Mouse (Mus musculus): ENCODE results near the gene Usp39. TPM values are rescaled to one million over a fixed set of nuclear protein-coding genes. Genes with fewer than 3 reads are reported as not detected.

Usp39 gene
- polyA plus RNA-seq, 1 experiment from 2014 or later, result 39.0 TPM

DNA sequence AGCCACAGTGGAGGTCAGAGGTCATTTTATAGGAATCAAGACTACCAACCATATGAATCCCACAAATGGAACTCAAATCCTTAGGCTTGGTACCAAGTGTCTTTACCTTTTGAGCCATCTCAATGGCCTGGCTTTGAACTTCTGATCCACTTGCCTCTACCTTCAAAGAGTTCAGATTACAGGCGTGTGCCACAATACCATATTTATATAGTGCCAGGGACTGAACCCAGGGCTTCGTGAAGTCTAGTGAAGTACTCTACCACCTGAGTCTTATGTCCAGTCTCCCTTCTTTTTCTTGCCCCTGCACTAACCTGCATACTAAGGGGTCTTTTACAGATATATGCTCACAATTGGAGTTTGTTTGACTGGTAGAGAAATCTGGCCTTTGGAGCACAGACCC, 41.6 kb upstream of the Usp39 start:
- WGBS, result 96% methylated on average over 2 of the region's 2 CpGs
- H3K9ac ChIP-seq (ENCODE audit: low read depth, low read length), result no peak overlapping the region
- H3K27me3 ChIP-seq (ENCODE audit: control insufficient read depth, insufficient read depth, low read depth, low read length), result peaks cover 15% of the 10 kb centered on the region
- no peak overlapping the region for H3K27ac ChIP-seq (ENCODE audit: low read length)
- 0 out of 2 replicates have a peak, but pooled peaks cover 3% of the 10 kb centered on the region for H3K4me1 ChIP-seq (ENCODE audit: control insufficient read depth, insufficient read depth, low read length)
- no peak overlapping the region for H3K4me3 ChIP-seq (ENCODE audit: low read depth, low read length)
- no peaks in the 10 kb centered on the region for H3K36me3 ChIP-seq (ENCODE audit: control insufficient read depth, insufficient read depth, low read length)
- H3K9me3 ChIP-seq (replicated peaks; ENCODE audit: control insufficient read depth, low read length, poor library complexity, severe bottlenecking), result no peaks in the 10 kb centered on the region
- no peak for ATAC-seq
- H3K4me2 ChIP-seq (ENCODE audit: low read length), result no peak overlapping the region

DNA sequence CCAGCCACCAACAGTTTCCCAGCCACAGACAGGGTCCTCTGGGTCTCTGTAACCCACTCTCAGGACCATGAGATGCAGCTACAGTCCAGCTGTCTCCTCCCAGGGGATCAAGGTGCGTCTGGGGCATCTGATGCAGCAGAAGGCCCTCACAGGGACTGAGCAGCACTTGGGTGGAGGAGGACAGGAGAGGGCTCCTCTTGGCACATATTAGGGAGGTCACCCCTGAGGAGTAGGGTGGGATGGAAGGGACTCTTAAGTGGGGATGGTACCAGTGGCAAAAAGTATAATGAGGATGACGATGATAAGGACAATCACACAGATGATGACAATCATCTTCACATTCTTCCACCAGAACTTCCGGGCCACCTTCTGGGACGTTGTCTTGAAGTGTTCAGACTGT, 40.3 kb upstream of the Usp39 start:
- Histone ChIP-seq H3K36me3 (ENCODE audit: control insufficient read depth, insufficient read depth, low read length) (no peaks in the 10 kb centered on the region), H3K9me3 (replicated peaks; ENCODE audit: control insufficient read depth, low read length, poor library complexity, severe bottlenecking) (no peaks in the 10 kb centered on the region), H3K4me3 (ENCODE audit: low read depth, low read length) (no peak overlapping the region), H3K4me2 (ENCODE audit: low read length) (no peak overlapping the region), H3K9ac (ENCODE audit: low read depth, low read length) (no peak overlapping the region), H3K27ac (ENCODE audit: low read length) (no peak overlapping the region), H3K27me3 (ENCODE audit: control insufficient read depth, insufficient read depth, low read depth, low read length) (peaks cover 11% of the 10 kb centered on the region), H3K4me1 (ENCODE audit: control insufficient read depth, insufficient read depth, low read length) (0 out of 2 replicates have a peak, but pooled peaks cover under 1% of the 10 kb centered on the region)
- 90% methylated on average over 4 of the region's 4 CpGs for WGBS
- no peak for ATAC-seq

DNA sequence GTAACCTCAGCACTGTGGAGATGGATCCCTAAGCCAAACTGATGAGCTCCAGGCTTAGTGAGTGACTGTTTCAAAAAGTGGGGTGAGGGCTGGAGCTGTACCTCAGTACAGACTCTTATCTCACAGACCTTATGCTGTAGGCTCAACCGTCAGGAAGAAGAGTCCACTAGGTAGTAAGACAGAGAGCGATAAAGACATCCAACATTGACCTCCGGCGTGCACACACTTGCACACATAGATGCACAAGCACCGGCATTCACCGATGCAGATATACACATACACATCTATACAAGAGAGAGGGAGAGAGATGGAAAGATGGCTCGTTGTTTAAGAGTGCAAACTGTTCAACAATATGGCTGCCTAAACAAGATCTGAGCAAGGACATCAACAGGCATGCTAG, 39.0 kb upstream of the Usp39 start:
- Histone ChIP-seq H3K4me3 (ENCODE audit: low read depth, low read length) (no peak overlapping the region), H3K27me3 (ENCODE audit: control insufficient read depth, insufficient read depth, low read depth, low read length) (peaks cover 17% of the 10 kb centered on the region), H3K9me3 (replicated peaks; ENCODE audit: control insufficient read depth, low read length, poor library complexity, severe bottlenecking) (no peaks in the 10 kb centered on the region), H3K9ac (ENCODE audit: low read depth, low read length) (no peak overlapping the region), H3K36me3 (ENCODE audit: control insufficient read depth, insufficient read depth, low read length) (no peaks in the 10 kb centered on the region), H3K4me2 (ENCODE audit: low read length) (no peak overlapping the region), H3K4me1 (ENCODE audit: control insufficient read depth, insufficient read depth, low read length) (no peaks in the 10 kb centered on the region), H3K27ac (ENCODE audit: low read length) (no peak overlapping the region)
- ATAC-seq, result no peak
- whole genome bisulfite sequencing, result 92% methylated on average over 7 of the region's 7 CpGs

DNA sequence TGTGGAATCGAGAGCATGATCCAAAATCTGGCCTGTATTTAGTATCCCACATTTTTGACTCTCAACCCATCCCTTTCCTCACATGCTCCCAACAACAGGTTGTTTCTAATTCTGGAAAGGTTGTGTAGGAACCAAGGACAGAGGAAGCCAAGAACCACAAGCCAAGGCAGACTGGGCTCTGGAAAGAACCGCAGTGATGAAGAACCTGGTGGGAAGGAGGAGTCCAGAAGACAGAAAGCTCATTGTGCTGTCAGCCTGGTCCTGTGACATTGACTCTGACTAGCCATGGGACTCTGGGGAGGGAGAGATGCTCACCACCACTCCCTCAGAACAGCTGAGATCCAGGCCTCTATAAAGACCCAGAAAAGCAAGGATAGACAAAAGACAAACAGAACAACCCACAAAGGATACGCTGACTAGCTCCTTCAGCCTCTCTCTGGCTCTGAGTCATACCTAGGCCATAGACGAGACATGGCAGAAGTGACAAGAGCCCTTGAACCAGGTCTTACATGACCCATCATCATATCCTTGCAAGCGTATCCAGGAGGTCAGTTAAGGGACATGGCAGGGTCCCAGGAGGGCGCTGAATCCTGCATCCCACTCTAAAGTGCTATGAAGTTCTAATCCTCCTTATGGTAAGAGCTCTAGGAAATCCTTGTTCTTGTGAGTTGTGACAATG, 38.3 kb upstream of the Usp39 start:
- Histone ChIP-seq H3K9me3 (replicated peaks; ENCODE audit: control insufficient read depth, low read length, poor library complexity, severe bottlenecking) (no peaks in the 10 kb centered on the region), H3K4me3 (ENCODE audit: low read depth, low read length) (no peak overlapping the region), H3K4me2 (ENCODE audit: low read length) (no peak overlapping the region), H3K4me1 (ENCODE audit: control insufficient read depth, insufficient read depth, low read length) (no peaks in the 10 kb centered on the region), H3K27ac (ENCODE audit: low read length) (no peak overlapping the region), H3K27me3 (ENCODE audit: control insufficient read depth, insufficient read depth, low read depth, low read length) (peaks cover 17% of the 10 kb centered on the region), H3K9ac (ENCODE audit: low read depth, low read length) (no peak overlapping the region), H3K36me3 (ENCODE audit: control insufficient read depth, insufficient read depth, low read length) (no peaks in the 10 kb centered on the region)
- WGBS, result 85% methylated on average over 6 of the region's 6 CpGs
- ATAC-seq, result no peak

DNA sequence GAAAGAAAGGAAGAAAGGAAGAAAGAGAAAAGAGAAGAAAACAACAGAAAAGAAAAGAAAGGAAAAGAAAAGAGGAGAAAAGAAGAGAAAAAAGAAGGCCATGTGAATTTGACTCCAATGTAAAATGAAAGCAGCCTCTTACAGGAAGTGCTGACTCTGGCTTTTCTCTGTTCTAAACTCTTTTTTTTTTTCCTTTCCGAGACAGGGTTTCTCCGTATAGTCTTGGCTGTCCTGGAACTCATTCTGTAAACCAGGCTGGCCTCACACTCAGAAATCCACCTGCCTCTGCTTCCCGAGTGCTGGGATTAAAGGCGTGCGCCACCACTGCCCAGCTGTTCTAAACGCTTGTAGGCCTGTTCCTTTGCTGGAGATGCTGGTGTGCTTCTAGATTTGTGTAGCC, 37.5 kb upstream of the Usp39 start:
- ATAC-seq, result no peak
- WGBS, result 82% methylated on average over 6 of the region's 6 CpGs
- H3K4me3 ChIP-seq (ENCODE audit: low read depth, low read length), result no peak overlapping the region
- peaks cover 17% of the 10 kb centered on the region for H3K27me3 ChIP-seq (ENCODE audit: control insufficient read depth, insufficient read depth, low read depth, low read length)
- H3K27ac ChIP-seq (ENCODE audit: low read length), result no peak overlapping the region
- no peaks in the 10 kb centered on the region for H3K36me3 ChIP-seq (ENCODE audit: control insufficient read depth, insufficient read depth, low read length)
- no peak overlapping the region for H3K9ac ChIP-seq (ENCODE audit: low read depth, low read length)
- no peaks in the 10 kb centered on the region for H3K4me1 ChIP-seq (ENCODE audit: control insufficient read depth, insufficient read depth, low read length)
- no peak overlapping the region for H3K4me2 ChIP-seq (ENCODE audit: low read length)
- no peaks in the 10 kb centered on the region for H3K9me3 ChIP-seq (replicated peaks; ENCODE audit: control insufficient read depth, low read length, poor library complexity, severe bottlenecking)

DNA sequence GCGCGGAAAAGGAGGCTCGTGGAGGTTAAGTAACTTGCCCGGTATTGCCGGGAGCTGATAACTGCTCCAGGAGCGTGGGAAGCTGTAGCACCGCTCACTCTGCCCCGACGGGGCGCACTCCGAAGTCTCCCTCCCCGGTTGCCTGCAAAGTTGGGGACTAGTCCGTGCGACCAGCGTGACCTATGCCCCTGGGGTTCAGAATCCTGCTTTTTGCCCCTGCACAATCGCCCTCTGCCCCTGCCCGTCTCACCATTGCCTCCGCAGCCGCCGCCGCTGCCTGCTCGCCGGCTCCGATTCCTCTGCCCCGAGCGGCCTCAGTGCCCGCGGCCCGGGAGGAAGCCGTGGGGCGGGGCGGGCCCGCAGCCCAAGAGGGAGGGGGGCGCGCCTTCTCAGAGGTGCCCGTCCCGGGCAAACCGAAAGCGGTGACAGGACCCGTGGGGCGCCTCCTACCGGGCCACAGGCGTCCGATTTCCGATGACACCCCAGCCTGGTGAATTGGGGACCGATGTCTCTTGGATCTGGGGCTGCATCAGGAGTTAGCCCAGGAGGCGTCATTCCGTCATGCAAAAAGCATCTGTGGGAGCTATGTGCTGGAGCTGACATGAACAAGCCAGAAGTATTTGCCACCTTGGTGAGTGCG, 35.3 kb upstream of the Usp39 start, which contains the start of gene Vamp5:
Gene Vamp5, minus strand, starts transcription at position 338 of the 640 bp plus-strand sequence.
- 0 out of 2 replicates have a peak, but pooled peaks have one; percentile 25 for ATAC-seq
- WGBS, result 1% methylated on average over 49 of the region's 49 CpGs

DNA sequence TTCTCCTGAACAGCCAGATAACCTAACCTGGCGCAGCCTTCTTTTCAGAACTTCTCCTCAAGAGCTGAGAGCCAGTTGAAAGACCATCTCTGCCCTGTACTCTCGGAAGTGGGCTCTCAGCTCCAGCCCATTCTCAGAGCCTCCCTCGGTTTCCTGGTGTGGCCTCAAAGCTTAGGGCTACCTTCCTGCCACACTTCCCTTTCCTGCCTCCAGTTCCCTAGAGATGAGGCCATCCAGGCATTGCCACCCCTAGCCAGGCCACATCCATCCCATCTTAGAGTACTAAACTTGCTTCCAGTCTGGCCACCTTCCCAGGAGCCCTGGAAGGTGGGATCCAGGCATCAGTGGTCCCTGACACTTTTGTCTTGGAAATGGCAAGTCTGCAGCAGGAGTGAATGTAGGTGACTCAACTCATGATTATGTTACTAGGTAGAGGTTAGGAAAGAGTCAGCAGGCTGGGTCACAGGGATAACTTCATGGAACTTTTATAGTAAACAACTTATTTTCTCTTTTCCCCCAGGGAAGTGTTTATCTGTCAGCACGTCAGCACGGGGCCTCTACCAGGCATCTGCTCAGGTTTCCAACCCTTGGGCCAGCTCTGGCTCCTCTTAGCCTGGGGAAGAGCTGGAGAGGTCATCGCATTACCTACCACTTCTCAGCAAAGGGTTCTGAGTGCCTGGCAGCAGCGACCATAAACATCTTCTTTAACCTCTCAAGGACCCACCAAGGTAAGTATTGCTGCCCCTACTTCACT, 34.6 kb upstream of the Usp39 start:
- 51% methylated on average over 7 of the region's 7 CpGs for WGBS

More for the DNA sequence above, 35.3 kb upstream of the Usp39 start, which contains the start of gene Vamp5:
- Histone ChIP-seq H3K36me3 (ENCODE audit: control insufficient read depth, insufficient read depth, low read length) (no peaks in the 10 kb centered on the region), H3K27me3 (ENCODE audit: control insufficient read depth, insufficient read depth, low read depth, low read length) (peaks cover 17% of the 10 kb centered on the region), H3K4me3 (ENCODE audit: low read depth, low read length) (peak within 1 kb of the TSS; percentile 31), H3K4me1 (ENCODE audit: control insufficient read depth, insufficient read depth, low read length) (no peaks in the 10 kb centered on the region), H3K9me3 (replicated peaks; ENCODE audit: control insufficient read depth, low read length, poor library complexity, severe bottlenecking) (no peaks in the 10 kb centered on the region), H3K4me2 (ENCODE audit: low read length) (peak within 1 kb of the TSS; percentile 52), H3K9ac (ENCODE audit: low read depth, low read length) (peak within 1 kb of the TSS; percentile 49), H3K27ac (ENCODE audit: low read length) (no peak within 1 kb of the TSS)

DNA sequence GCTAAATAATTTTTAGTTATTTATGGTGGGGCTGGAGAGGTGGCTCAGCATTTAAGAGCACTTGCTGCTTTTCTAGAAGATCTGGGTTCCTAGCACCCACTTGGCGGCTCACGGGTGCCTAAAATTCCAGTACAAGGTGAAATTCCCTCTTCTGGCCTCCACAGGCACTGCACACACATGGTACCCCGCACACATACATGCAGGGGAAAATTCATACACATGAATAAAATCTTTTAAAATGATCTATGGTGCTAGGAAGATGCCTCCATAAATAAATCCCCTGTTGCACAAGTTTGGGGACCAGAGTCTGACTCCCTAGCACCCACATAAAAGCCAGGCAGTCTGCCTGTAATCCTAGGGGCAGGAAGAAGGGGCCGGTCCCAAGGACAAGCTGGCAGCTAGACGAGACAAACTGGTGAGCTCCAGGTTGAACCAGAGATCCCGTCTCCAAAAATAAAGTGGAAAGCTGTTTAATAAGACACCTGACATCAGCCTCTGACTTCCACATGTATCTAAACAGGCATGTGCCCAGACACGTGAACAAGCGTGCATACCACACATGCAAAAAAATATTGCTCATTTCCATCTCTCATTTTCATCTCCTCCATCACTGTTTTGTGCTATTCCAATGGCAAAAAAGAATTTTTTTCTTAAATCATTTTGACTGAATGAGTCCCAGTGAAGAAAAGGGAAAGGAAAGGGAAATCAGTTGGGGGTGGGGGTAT, 33.7 kb upstream of the Usp39 start:
- Histone ChIP-seq H3K4me3 (ENCODE audit: low read depth, low read length) (no peak overlapping the region), H3K9ac (ENCODE audit: low read depth, low read length) (no peak overlapping the region), H3K36me3 (ENCODE audit: control insufficient read depth, insufficient read depth, low read length) (no peaks in the 10 kb centered on the region), H3K4me2 (ENCODE audit: low read length) (no peak overlapping the region), H3K27me3 (ENCODE audit: control insufficient read depth, insufficient read depth, low read depth, low read length) (peaks cover 17% of the 10 kb centered on the region), H3K4me1 (ENCODE audit: control insufficient read depth, insufficient read depth, low read length) (no peaks in the 10 kb centered on the region), H3K9me3 (replicated peaks; ENCODE audit: control insufficient read depth, low read length, poor library complexity, severe bottlenecking) (no peaks in the 10 kb centered on the region), H3K27ac (ENCODE audit: low read length) (no peak overlapping the region)
- no peak for ATAC-seq
- WGBS, result 86% methylated on average over 8 of the region's 8 CpGs

More for the DNA sequence above, 34.6 kb upstream of the Usp39 start:
- Histone ChIP-seq H3K4me3 (ENCODE audit: low read depth, low read length) (peak overlapping the region; percentile 31; the same call in 1 of the 2 replicates), H3K27ac (ENCODE audit: low read length) (no peak overlapping the region), H3K27me3 (ENCODE audit: control insufficient read depth, insufficient read depth, low read depth, low read length) (peaks cover 17% of the 10 kb centered on the region), H3K4me2 (ENCODE audit: low read length) (peak overlapping the region; percentile 52; the same call in 1 of the 2 replicates), H3K9ac (ENCODE audit: low read depth, low read length) (no peak overlapping the region), H3K36me3 (ENCODE audit: control insufficient read depth, insufficient read depth, low read length) (no peaks in the 10 kb centered on the region), H3K9me3 (replicated peaks; ENCODE audit: control insufficient read depth, low read length, poor library complexity, severe bottlenecking) (no peaks in the 10 kb centered on the region), H3K4me1 (ENCODE audit: control insufficient read depth, insufficient read depth, low read length) (no peaks in the 10 kb centered on the region)
- ATAC-seq, result no peak

Data from midbrain, embryonic 16.5 days (tissue).